Mouse (Mus musculus) MEL (cell line): Measurements from ENCODE around the gene Gemin5. TPM values are rescaled to one million over a fixed set of nuclear protein-coding genes. Genes with fewer than 3 reads are reported as not detected.
A peak's percentile ranks its signal among the peaks of the same experiment; 100 is the strongest.

Source experiments
- DNase-seq: peaks from one replicate; pipeline ENCODE4 v3.0.0; 2011; ENCODE audit warnings: low read depth, low spot score
- H3K27ac ChIP-seq: 2 replicates; pipeline ENCODE4 v1.5.1; 2012; ENCODE audit warnings: low read depth, mild to moderate bottlenecking, control low read depth, low read length, moderate library complexity; ENCODE audit not compliant: control insufficient read depth
- H3K27me3 ChIP-seq, 2 experiments: fragments of 150-350 bp in 1 of 2; sonication (generic) in 1 of 2; 2 replicates each; pipeline ENCODE4 v1.6.1; 2012; ENCODE audit warnings: low read length in 2 of 2, mild to moderate bottlenecking in 2 of 2, improper control_type of control experiment in 1 of 2, moderate library complexity in 1 of 2; ENCODE audit not compliant: insufficient read depth in 2 of 2, control insufficient read depth in 1 of 2
- H3K36me3 ChIP-seq, 2 experiments: 2 replicates each; pipeline ENCODE4 v1.6.1; 2012 to 2014; ENCODE audit warnings: low read length in 2 of 2, improper control_type of control experiment in 1 of 2, inconsistent platforms in 1 of 2, mild to moderate bottlenecking in 1 of 2; ENCODE audit not compliant: insufficient read depth in 2 of 2, control insufficient read depth in 1 of 2
- H3K4me1 ChIP-seq, 2 experiments: fragments of 150-350 bp in 1 of 2; sonication (generic) in 1 of 2; 2 replicates each; pipeline ENCODE4 v1.6.1; 2012; ENCODE audit warnings: low read length in 2 of 2, improper control_type of control experiment in 1 of 2, mild to moderate bottlenecking in 1 of 2; ENCODE audit not compliant: insufficient read depth in 2 of 2, control insufficient read depth in 1 of 2
- H3K4me3 ChIP-seq, 2 experiments: fragments of 150-350 bp in 1 of 2; sonication (generic) in 1 of 2; 2 replicates each; pipeline ENCODE4 v1.5.1; 2012; ENCODE audit warnings: low read depth in 2 of 2, low read length in 2 of 2, mild to moderate bottlenecking in 2 of 2, moderate library complexity in 2 of 2, control low read depth in 1 of 2, improper control_type of control experiment in 1 of 2; ENCODE audit not compliant: control insufficient read depth in 1 of 2, insufficient read depth in 1 of 2
- H3K79me2 ChIP-seq: 2 replicates; pipeline ENCODE4 v1.6.1; 2012; ENCODE audit warnings: mild to moderate bottlenecking, low read length, moderate library complexity; ENCODE audit not compliant: control insufficient read depth, poor library complexity, insufficient read depth
- H3K9ac ChIP-seq: 2 replicates; pipeline ENCODE4 v1.6.1; 2012; ENCODE audit warnings: low read depth, mild to moderate bottlenecking, control low read depth, low read length, moderate library complexity; ENCODE audit not compliant: control insufficient read depth, poor library complexity, severe bottlenecking
- H3K9me3 ChIP-seq: fragments of 150-350 bp; sonication (generic); replicated peaks from 2 replicates; pipeline ENCODE4 v1.6.1; 2012; ENCODE audit warnings: mild to moderate bottlenecking, low read length, improper control_type of control experiment, moderate library complexity; ENCODE audit not compliant: insufficient read depth
- BHLHE40 ChIP-seq: IDR thresholded peaks from 2 replicates; pipeline ENCODE4 v1.6.1; 2012; ENCODE audit warnings: low read depth, mild to moderate bottlenecking, inconsistent platforms, low read length, improper control_type of control experiment, borderline replicate concordance
- CHD2 ChIP-seq: IDR thresholded peaks from 2 replicates; pipeline ENCODE4 v1.6.1; 2011; ENCODE audit warnings: low read length, improper control_type of control experiment
- CTCF ChIP-seq, 3 experiments: IDR thresholded peaks in 2 of 3; conservative IDR thresholded peaks in 1 of 3; 2 replicates each; pipeline ENCODE4 v1.5.1; 2011 to 2012; ENCODE audit warnings: low read length in 3 of 3, low read depth in 2 of 3, mild to moderate bottlenecking in 2 of 3, improper control_type of control experiment in 1 of 3, inconsistent platforms in 1 of 3, mixed read lengths in 1 of 3, moderate library complexity in 1 of 3; ENCODE audit not compliant: control insufficient read depth in 1 of 3, insufficient read depth in 1 of 3, poor library complexity in 1 of 3, severe bottlenecking in 1 of 3
- E2F4 ChIP-seq: IDR thresholded peaks from 2 replicates; pipeline ENCODE4 v1.6.1; 2011; ENCODE audit warnings: low read depth, low read length, improper control_type of control experiment, borderline replicate concordance
- ELF1 ChIP-seq: IDR thresholded peaks from 2 replicates; pipeline ENCODE4 v1.6.1; 2014; ENCODE audit warnings: low read depth, mild to moderate bottlenecking, inconsistent platforms, low read length, improper control_type of control experiment, moderate library complexity
- ETS1 ChIP-seq: IDR thresholded peaks from 2 replicates; pipeline ENCODE4 v1.6.1; 2012; ENCODE audit warnings: low read depth, mild to moderate bottlenecking, inconsistent platforms, low read length, improper control_type of control experiment, moderate library complexity
- HCFC1 ChIP-seq: IDR thresholded peaks from 2 replicates; pipeline ENCODE4 v1.6.1; 2012; ENCODE audit warnings: low read depth, mild to moderate bottlenecking, inconsistent platforms, low read length, improper control_type of control experiment, moderate library complexity
- MAZ ChIP-seq: IDR thresholded peaks from 2 replicates; pipeline ENCODE4 v1.6.1; 2012; ENCODE audit warnings: low read depth, mild to moderate bottlenecking, inconsistent platforms, low read length, improper control_type of control experiment
- MEF2A ChIP-seq: IDR thresholded peaks from 2 replicates; pipeline ENCODE4 v1.6.1; 2014; ENCODE audit warnings: low read depth, mild to moderate bottlenecking, inconsistent platforms, low read length, improper control_type of control experiment; ENCODE audit not compliant: poor library complexity, insufficient replicate concordance, severe bottlenecking; ENCODE audit errors: extremely low read depth
- MYB ChIP-seq: IDR thresholded peaks from 2 replicates; pipeline ENCODE4 v1.6.1; 2011; ENCODE audit warnings: mild to moderate bottlenecking, low read depth, low read length, improper control_type of control experiment
- MYC ChIP-seq: IDR thresholded peaks from 2 replicates; pipeline ENCODE4 v1.6.1; 2011; ENCODE audit warnings: low read depth, mild to moderate bottlenecking, low read length, improper control_type of control experiment, moderate library complexity
- NELFE ChIP-seq: IDR thresholded peaks from 2 replicates; pipeline ENCODE4 v1.6.1; 2011; ENCODE audit warnings: low read depth, low read length, improper control_type of control experiment
- POLR2A ChIP-seq, 2 experiments: IDR thresholded peaks; 2 replicates each; pipeline ENCODE4 v1.6.1; 2011 to 2012; ENCODE audit warnings: low read length in 2 of 2, mild to moderate bottlenecking in 2 of 2, control low read depth in 1 of 2, improper control_type of control experiment in 1 of 2, low read depth in 1 of 2, moderate library complexity in 1 of 2; ENCODE audit not compliant: control insufficient read depth in 1 of 2, insufficient read depth in 1 of 2, poor library complexity in 1 of 2
- POLR2AphosphoS2 ChIP-seq: IDR thresholded peaks from 2 replicates; pipeline ENCODE4 v1.6.1; 2011; ENCODE audit warnings: low read length, improper control_type of control experiment
- POLR2AphosphoS5 ChIP-seq: IDR thresholded peaks from 2 replicates; pipeline ENCODE4 v1.6.1; 2012; ENCODE audit warnings: low read depth, borderline replicate concordance, mild to moderate bottlenecking, inconsistent platforms, low read length, moderate library complexity, mixed read lengths
- RAD21 ChIP-seq: IDR thresholded peaks from 2 replicates; pipeline ENCODE4 v1.6.1; 2011; ENCODE audit warnings: mild to moderate bottlenecking, low read depth, low read length, improper control_type of control experiment
- RCOR1 ChIP-seq: IDR thresholded peaks from 2 replicates; pipeline ENCODE4 v1.6.1; 2012; ENCODE audit warnings: low read depth, mild to moderate bottlenecking, inconsistent platforms, low read length, improper control_type of control experiment
- SIN3A ChIP-seq: IDR thresholded peaks from 2 replicates; pipeline ENCODE4 v1.6.1; 2012; ENCODE audit warnings: low read length, improper control_type of control experiment, inconsistent platforms
- TAL1 ChIP-seq: IDR thresholded peaks from 2 replicates; pipeline ENCODE4 v1.6.1; 2012; ENCODE audit warnings: mild to moderate bottlenecking, inconsistent platforms, low read length, moderate library complexity, mixed read lengths
- UBTF ChIP-seq: IDR thresholded peaks from 2 replicates; pipeline ENCODE4 v1.6.1; 2012; ENCODE audit warnings: low read depth, mild to moderate bottlenecking, inconsistent platforms, low read length, improper control_type of control experiment, moderate library complexity, borderline replicate concordance; ENCODE audit not compliant: insufficient read depth
- USF1 ChIP-seq: IDR thresholded peaks from 2 replicates; pipeline ENCODE4 v1.6.1; 2014; ENCODE audit warnings: low read depth, mild to moderate bottlenecking, inconsistent platforms, low read length, improper control_type of control experiment, moderate library complexity
- USF2 ChIP-seq, 2 experiments: IDR thresholded peaks; 2 replicates each; pipeline ENCODE4 v1.6.1; 2011 to 2012; ENCODE audit warnings: improper control_type of control experiment in 2 of 2, low read length in 2 of 2, borderline replicate concordance in 1 of 2, inconsistent platforms in 1 of 2, low read depth in 1 of 2, mild to moderate bottlenecking in 1 of 2; ENCODE audit not compliant: insufficient read depth in 1 of 2
- ZC3H11A ChIP-seq: IDR thresholded peaks from 2 replicates; pipeline ENCODE4 v1.6.1; 2012; ENCODE audit warnings: low read depth, mild to moderate bottlenecking, inconsistent platforms, low read length, improper control_type of control experiment
- ZMIZ1 ChIP-seq: IDR thresholded peaks from 2 replicates; pipeline ENCODE4 v1.6.1; 2012; ENCODE audit warnings: low read depth, mild to moderate bottlenecking, inconsistent platforms, low read length, improper control_type of control experiment, moderate library complexity
- ZNF384 ChIP-seq: IDR thresholded peaks from 2 replicates; pipeline ENCODE4 v1.6.1; 2012; ENCODE audit warnings: low read depth, mild to moderate bottlenecking, inconsistent platforms, low read length, improper control_type of control experiment
- polyA plus RNA-seq, 2 experiments: library from polyadenylated mRNA; stranded (reverse) in 1 of 2; unstranded in 1 of 2; fragments of >175 nt in 1 of 2; fragments of >200 nt in 1 of 2; gene quantifications; 2 replicates each; pipeline versions ENCODE4 v1.2.1 to v1.2.4; 2012; ENCODE audit warnings: low replicate concordance in 2 of 2, low read depth in 1 of 2; ENCODE audit not compliant: insufficient read length in 2 of 2, insufficient read depth in 1 of 2, missing spikeins in 1 of 2
- total RNA-seq: library from RNA; depleted of rRNA; stranded (reverse); fragments of 300-350 nt; gene quantifications from 2 replicates; pipeline ENCODE4 v1.2.3, GENCODE M21; 2012

The Gemin5 gene
- total and polyA plus RNA-seq, 3 experiments: 46.5 to 71.9 (median 52.5) TPM

DNA sequence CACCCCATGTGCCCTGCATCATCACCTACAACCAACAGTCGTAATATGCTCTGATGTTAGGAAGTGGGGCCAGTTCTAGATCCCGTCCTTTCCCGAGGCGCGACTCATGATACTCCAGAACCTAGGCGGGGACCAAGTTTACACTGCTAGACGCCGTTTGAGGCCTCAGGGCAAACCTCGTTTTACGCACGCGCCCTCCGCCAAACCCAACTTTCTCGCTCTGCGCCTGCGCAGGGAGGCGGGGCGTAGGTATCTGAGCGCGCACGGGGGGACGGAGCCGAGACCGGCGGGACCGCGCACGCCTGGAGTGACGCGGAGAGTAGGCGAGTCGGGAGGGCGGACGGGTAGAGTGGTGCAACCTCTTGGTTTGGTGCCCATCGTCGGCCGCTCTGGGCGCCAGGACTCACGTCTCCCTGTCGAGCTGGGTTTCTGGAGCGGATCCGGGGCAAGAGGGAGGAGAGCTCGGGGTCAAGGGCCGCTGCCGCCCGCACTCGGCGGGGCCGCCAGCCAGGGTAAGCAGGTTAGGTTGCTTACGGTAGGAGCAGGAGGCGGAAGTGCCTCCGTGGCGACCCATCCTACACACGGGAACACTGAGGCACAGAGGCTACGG is 64.5 kb downstream of the Gemin5 start, which contains the start of gene Cnot8 (continued):
- 0 out of 2 replicates have a peak, but pooled peaks have one; percentile 49 for TF ChIP-seq USF1
- peak; percentile 91 for TF ChIP-seq HCFC1
- peak; percentile 98 for TF ChIP-seq POLR2AphosphoS2
- TF ChIP-seq MAZ: peak; percentile 60; the same call in 1 of the 2 replicates
- peak; percentile 95 for TF ChIP-seq NELFE
- TF ChIP-seq ZC3H11A: no peak
- TF ChIP-seq CHD2: no peak; the same call in 1 of the 2 replicates
- no peak for TF ChIP-seq E2F4
- peak; percentile 90 for TF ChIP-seq ELF1
- no peak for TF ChIP-seq TAL1
- no peak for TF ChIP-seq CTCF (IDR thresholded peaks at IDR 0.05 in 2 of 3, conservative IDR thresholded peaks at IDR 0.05 in 1 of 3; ENCODE audit: control insufficient read depth in 1 of 3, insufficient read depth in 1 of 3, low read depth in 2 of 3, low read length in 3 of 3, poor library complexity in 1 of 3, severe bottlenecking in 1 of 3)

DNA sequence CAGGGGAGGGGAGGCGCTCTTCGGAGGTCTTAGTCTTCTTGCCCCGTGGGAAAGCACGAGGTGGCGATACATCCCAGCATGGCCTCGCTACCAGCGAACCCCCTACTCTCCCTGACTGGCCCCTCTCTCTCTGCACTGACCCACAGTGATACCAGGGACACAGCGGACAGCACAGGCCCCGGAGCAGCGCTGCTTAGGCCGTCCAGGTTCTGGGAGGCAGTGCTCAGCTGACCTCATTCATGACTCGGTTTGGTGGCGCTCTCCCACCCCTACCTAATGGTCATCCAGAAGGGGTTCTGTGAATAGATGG is 65.0 kb downstream of the Gemin5 start:
- peak; percentile 5; the same call in 1 of the 2 replicates for TF ChIP-seq USF1
- TF ChIP-seq MYC: 0 out of 2 replicates have a peak, but pooled peaks have one; percentile 1
- TF ChIP-seq MAZ: no peak
- peaks cover 0 to 19% of the 10 kb centered on the region in 2 experiments; a peak in 2 of 4 replicates for H3K36me3 ChIP-seq
- no peaks in the 10 kb centered on the region for H3K9me3 ChIP-seq
- no peaks in the 10 kb centered on the region for H3K27me3 ChIP-seq
- peak overlapping the region; percentile 92 for H3K9ac ChIP-seq
- H3K27ac ChIP-seq: peak overlapping the region; percentile 93
- peaks cover 45% of the 10 kb centered on the region for H3K79me2 ChIP-seq
- H3K4me1 ChIP-seq: peaks cover 9 to 19% of the 10 kb centered on the region in 2 experiments
- DNase-seq: no peak
- peak overlapping the region; percentile 69 to 81 for H3K4me3 ChIP-seq

DNA sequence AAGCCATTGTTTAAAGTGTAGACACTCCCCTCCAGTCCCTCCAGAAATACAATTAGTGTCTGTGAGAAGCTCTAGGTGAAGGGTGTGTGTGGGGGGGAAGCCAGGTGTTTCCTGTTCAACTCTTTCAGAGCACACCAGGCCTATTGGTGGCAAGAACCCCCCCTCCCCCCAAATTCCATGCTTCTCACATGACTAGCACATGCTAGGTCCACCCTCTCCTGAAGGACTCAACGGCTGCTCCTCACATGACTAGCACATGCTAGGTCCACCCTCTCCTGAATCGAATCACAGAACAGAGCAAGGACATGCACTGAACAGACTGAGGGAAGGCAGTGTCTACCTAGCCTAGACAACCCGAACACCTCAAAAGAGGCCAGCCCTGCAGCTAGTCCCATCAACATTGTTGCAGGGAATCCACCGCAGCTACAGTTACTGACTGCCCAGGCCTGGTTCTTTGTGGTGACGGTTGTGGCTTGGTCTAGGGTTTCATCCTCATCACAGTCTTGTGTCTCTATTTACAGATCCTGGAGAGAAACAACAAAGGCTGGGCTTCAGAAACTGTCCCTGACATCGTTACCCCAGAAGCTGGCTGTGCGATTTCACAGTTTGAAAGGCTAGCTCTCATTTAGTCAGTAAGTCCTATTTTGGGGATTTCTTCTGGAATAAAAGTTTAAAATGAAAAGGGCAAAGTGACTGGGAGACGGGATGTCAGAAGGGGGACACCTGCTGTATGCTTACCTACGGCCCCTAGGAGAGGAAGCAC is 65.6 kb downstream of the Gemin5 start:
- peaks cover 0 to 19% of the 10 kb centered on the region in 2 experiments; a peak in 2 of 4 replicates for H3K36me3 ChIP-seq
- H3K4me3 ChIP-seq: peak overlapping the region; percentile 69 to 81
- H3K9me3 ChIP-seq: no peaks in the 10 kb centered on the region
- peak overlapping the region; percentile 93 for H3K27ac ChIP-seq
- DNase-seq: peak; percentile 80
- peaks cover 9 to 16% of the 10 kb centered on the region in 2 experiments for H3K4me1 ChIP-seq
- H3K27me3 ChIP-seq: no peaks in the 10 kb centered on the region
- peaks cover 40% of the 10 kb centered on the region for H3K79me2 ChIP-seq
- H3K9ac ChIP-seq: peak overlapping the region; percentile 92
- TF ChIP-seq MYB (0 out of 2 replicates have a peak, but pooled peaks have one; percentile 42), RCOR1 (peak; percentile 36), MEF2A (peak; percentile 6; the same call in 1 of the 2 replicates), TAL1 (0 out of 2 replicates have a peak, but pooled peaks have one; percentile 27), POLR2A (IDR thresholded peaks at IDR 0.05; ENCODE audit: control insufficient read depth in 1 of 2, insufficient read depth in 1 of 2, low read depth in 1 of 2, low read length in 2 of 2, poor library complexity in 1 of 2) (no peak; a peak in 3 of 4 replicates), USF2 (IDR thresholded peaks at IDR 0.05; ENCODE audit: borderline replicate concordance in 1 of 2, insufficient read depth in 1 of 2, low read depth in 1 of 2, low read length in 2 of 2) (peak in 1 of 2 experiments; percentile 35; a peak in 1 of 4 replicates), POLR2AphosphoS5 (no peak), MYC (peak; percentile 79), UBTF (0 out of 2 replicates have a peak, but pooled peaks have one; percentile 53), NELFE (no peak), CHD2 (no peak), RAD21 (no peak), E2F4 (no peak), BHLHE40 (peak; percentile 93), ZNF384 (peak; percentile 51), ZMIZ1 (no peak), ETS1 (peak; percentile 79), SIN3A (peak; percentile 59)
